Mouse (Mus musculus) liver, adult 2 months (tissue): ENCODE data around the gene Pcsk4.

ENCODE experiments used
- CTCF ChIP-seq: fragments of 200-500 bp; IDR thresholded peaks from 2 replicates; pipeline ENCODE4 v1.5.1; 2011; ENCODE audit warnings: low read depth, low read length, control low read depth
- POLR2A ChIP-seq: fragments of 200-500 bp; IDR thresholded peaks from 2 replicates; pipeline ENCODE4 v1.6.1; 2011; ENCODE audit warnings: low read length, control low read depth; ENCODE audit not compliant: insufficient read depth; ENCODE audit errors: extremely low read depth

DNA sequence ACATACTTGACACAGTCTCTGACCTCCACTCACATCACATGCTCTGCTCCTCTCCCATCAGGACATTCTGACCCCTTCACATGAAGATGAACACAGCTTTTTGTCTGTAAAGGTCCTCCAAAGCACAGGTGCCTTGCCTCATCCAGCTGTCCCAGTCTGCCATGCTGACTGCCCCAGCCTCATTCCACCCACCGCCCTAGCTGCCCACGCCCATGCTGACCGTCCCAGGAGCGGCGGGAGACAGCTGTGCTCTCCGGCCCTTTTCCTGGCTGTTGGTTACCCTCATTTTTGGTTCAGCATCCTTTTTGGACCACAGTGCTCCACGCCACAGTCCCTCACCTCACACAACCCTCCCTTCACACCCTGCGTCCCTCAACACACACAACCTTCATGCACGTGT lies 50.9 kb downstream of the Pcsk4 start:
- TF ChIP-seq CTCF: no peak
- no peak for TF ChIP-seq POLR2A
